Mouse (Mus musculus) kidney, postnatal 0 days (tissue): Measurements from ENCODE around the gene G3bp2. TPM values are rescaled to one million over a fixed set of nuclear protein-coding genes. Genes with fewer than 3 reads are reported as not detected.

Source experiments
- ATAC-seq: fragments of 200-750 bp; cut with Nextera tagmentation; replicated peaks from 2 replicates; pipeline ENCODE4 v1.8.0; 2017; ENCODE audit warnings: low read depth, moderate number of reproducible peaks, moderate TSS enrichment, moderate library complexity; ENCODE audit not compliant: low FRiP score
- DNase-seq: peaks from one replicate; pipeline ENCODE4 v3.0.0-alpha.2; 2016; ENCODE audit warnings: low spot score
- H3K27ac ChIP-seq: fragments of 300-500 bp; sonication (generic); 2 replicates; pipeline ENCODE4 v1.5.1; 2014; ENCODE audit warnings: mild to moderate bottlenecking
- H3K27me3 ChIP-seq: fragments of 300-500 bp; sonication (generic); 2 replicates; pipeline ENCODE4 v1.6.1; 2014; ENCODE audit warnings: low read length, mixed read lengths; ENCODE audit not compliant: insufficient read depth
- H3K36me3 ChIP-seq: fragments of 300-500 bp; sonication (generic); 2 replicates; pipeline ENCODE4 v1.6.1; 2014; ENCODE audit warnings: low read length, mixed read lengths; ENCODE audit not compliant: insufficient read depth
- H3K4me1 ChIP-seq: fragments of 300-500 bp; sonication (generic); replicated peaks from 2 replicates; pipeline ENCODE4 v1.6.1; 2014; ENCODE audit warnings: antibody characterized with exemption, low read length, mixed read lengths; ENCODE audit not compliant: insufficient read depth
- H3K4me2 ChIP-seq: fragments of 300-500 bp; sonication (generic); 2 replicates; pipeline ENCODE4 v1.6.1; 2014; ENCODE audit warnings: mild to moderate bottlenecking, low read length, moderate library complexity, mixed read lengths
- H3K4me3 ChIP-seq: fragments of 300-500 bp; sonication (generic); replicated peaks from 2 replicates; pipeline ENCODE4 v1.5.1; 2014; ENCODE audit warnings: low read depth, low read length
- H3K9ac ChIP-seq: fragments of 300-500 bp; sonication (generic); 2 replicates; pipeline ENCODE4 v1.6.1; 2014; ENCODE audit warnings: low read depth, low read length
- H3K9me3 ChIP-seq: fragments of 300-500 bp; sonication (generic); replicated peaks from 2 replicates; pipeline ENCODE4 v1.6.1; 2016; ENCODE audit warnings: low read length, inconsistent platforms, mixed read lengths
- CTCF ChIP-seq: IDR thresholded peaks from 2 replicates; pipeline ENCODE4 v1.5.1; 2016; ENCODE audit warnings: antibody characterized with exemption, low read depth, mild to moderate bottlenecking, moderate library complexity
- WGBS: fragments of 180-500 bp; shearing (Covaris S2); extraction: QIAGEN DNeasy Blood & Tissue Kit; methylation state at CpG from one replicate; pipeline ENCODE4 v1.1.7; 2014; 5-methylcytosine and 5-hydroxymethylcytosine counted together
- polyA plus RNA-seq: library from polyadenylated mRNA; unstranded; fragments of >200 nt; fragmentation: Nextera tagmentation; extraction: Ambion mirVana; gene quantifications from 2 replicates; pipeline ENCODE4 v1.2.1, GENCODE M21; 2015

Gene G3bp2
- polyA plus RNA-seq, 1 experiment from 2014 or later = 134 TPM

DNA sequence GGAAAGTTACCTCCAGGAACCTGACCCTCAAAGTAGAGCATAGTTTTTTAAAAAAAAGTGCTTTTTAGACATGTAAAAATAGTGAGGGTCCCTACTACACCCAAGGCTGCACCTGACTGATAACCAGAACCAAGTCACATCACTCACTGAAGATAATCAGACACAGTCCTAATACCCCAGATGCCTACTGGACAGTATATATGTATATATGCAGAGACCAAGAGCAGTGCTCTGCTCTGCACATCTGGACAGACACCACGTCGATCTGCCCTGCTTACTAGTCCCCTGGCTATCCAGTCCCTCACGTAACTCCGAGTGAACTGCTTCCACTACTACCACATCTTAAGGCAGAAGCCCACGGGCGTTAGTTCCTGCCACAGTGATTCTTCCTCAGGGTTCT, 30.7 kb upstream of the G3bp2 start:
- Histone ChIP-seq H3K36me3 (no peaks in the 10 kb centered on the region), H3K9me3 (no peaks in the 10 kb centered on the region), H3K27me3 (no peaks in the 10 kb centered on the region), H3K9ac (no peak overlapping the region), H3K4me1 (0 out of 2 replicates have a peak, but pooled peaks cover 9% of the 10 kb centered on the region), H3K4me3 (no peak overlapping the region), H3K27ac (no peak overlapping the region), H3K4me2 (no peak overlapping the region)
- ATAC-seq = no peak
- WGBS = 91% methylated on average over 6 of the region's 6 CpGs
- TF ChIP-seq CTCF = no peak
- no peak for DNase-seq

DNA sequence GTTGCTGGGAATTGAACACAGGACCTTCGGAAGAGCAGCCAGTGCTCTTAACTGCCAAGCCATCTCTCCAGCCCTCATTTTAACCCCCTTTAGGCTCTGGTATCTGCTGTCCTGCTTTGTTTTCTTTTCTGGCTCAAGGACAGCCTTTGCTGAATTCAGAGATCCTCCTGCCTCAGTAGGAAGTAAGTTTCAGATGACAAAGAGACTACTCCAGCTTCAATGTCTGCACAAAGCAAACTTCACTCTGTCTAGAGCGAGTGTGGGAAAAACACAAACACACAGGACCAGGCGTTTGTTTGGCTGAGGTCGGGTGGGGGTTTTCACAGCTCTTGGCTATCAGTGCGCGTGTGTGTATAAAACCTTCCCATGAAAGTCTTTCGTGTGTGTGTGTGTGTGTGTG, 30.0 kb upstream of the G3bp2 start:
- WGBS = 88% methylated on average over 7 of the region's 7 CpGs
- ATAC-seq (no peak), DNase-seq (no peak)
- H3K9ac ChIP-seq = no peak overlapping the region
- no peaks in the 10 kb centered on the region for H3K36me3 ChIP-seq
- H3K27me3 ChIP-seq = no peaks in the 10 kb centered on the region
- no peak overlapping the region for H3K27ac ChIP-seq
- H3K9me3 ChIP-seq = no peaks in the 10 kb centered on the region
- 0 out of 2 replicates have a peak, but pooled peaks cover 9% of the 10 kb centered on the region for H3K4me1 ChIP-seq
- H3K4me3 ChIP-seq = no peak overlapping the region
- H3K4me2 ChIP-seq = no peak overlapping the region
- no peak for TF ChIP-seq CTCF

DNA sequence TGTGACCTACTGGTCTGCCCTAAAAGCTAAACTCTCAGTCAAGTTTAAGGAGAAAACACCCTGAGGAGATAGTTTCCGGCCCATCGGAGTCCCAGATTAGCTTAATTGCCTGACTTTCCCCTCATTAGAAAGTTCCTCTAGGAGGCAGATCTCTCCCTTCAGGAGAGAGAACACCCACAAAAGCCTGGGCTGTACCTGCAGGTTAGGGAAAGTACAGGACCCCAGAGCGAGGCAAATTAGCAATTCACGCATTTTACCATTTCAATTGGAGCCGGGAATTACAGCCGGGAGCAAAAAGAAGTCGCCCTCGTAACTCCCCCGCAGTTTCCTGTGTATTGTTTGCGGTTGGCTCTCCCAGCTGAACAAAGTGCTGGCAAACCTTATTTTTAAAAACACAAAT, 29.1 kb upstream of the G3bp2 start:
- no peaks in the 10 kb centered on the region for H3K27me3 ChIP-seq
- no peaks in the 10 kb centered on the region for H3K36me3 ChIP-seq
- 0 out of 2 replicates have a peak, but pooled peaks cover 9% of the 10 kb centered on the region for H3K4me1 ChIP-seq
- peak overlapping the region; percentile 23 for H3K9ac ChIP-seq
- peak overlapping the region; percentile 51 for H3K4me2 ChIP-seq
- no peaks in the 10 kb centered on the region for H3K9me3 ChIP-seq
- peak overlapping the region; percentile 23 for H3K4me3 ChIP-seq
- under 1% methylated on average over 10 of the region's 10 CpGs for WGBS
- ATAC-seq (no peak), DNase-seq (peak; percentile 66)
- TF ChIP-seq CTCF = peak; percentile 13; the same call in 1 of the 2 replicates
- H3K27ac ChIP-seq = no peak overlapping the region

GRCm38 (mm10) chr5:92112175-92112574, 28.7 kb upstream of the G3bp2 start:
- H3K4me1 ChIP-seq = 0 out of 2 replicates have a peak, but pooled peaks cover 9% of the 10 kb centered on the region
- TF ChIP-seq CTCF = no peak
- H3K27ac ChIP-seq = no peak overlapping the region
- 7% methylated on average over 6 of the region's 6 CpGs for WGBS
- DNase-seq = no peak
- H3K4me3 ChIP-seq = peak overlapping the region; percentile 23
- no peaks in the 10 kb centered on the region for H3K36me3 ChIP-seq
- peak overlapping the region; percentile 23 for H3K9ac ChIP-seq
- ATAC-seq = no peak
- peak overlapping the region; percentile 51 for H3K4me2 ChIP-seq
- no peaks in the 10 kb centered on the region for H3K27me3 ChIP-seq
- no peaks in the 10 kb centered on the region for H3K9me3 ChIP-seq

DNA sequence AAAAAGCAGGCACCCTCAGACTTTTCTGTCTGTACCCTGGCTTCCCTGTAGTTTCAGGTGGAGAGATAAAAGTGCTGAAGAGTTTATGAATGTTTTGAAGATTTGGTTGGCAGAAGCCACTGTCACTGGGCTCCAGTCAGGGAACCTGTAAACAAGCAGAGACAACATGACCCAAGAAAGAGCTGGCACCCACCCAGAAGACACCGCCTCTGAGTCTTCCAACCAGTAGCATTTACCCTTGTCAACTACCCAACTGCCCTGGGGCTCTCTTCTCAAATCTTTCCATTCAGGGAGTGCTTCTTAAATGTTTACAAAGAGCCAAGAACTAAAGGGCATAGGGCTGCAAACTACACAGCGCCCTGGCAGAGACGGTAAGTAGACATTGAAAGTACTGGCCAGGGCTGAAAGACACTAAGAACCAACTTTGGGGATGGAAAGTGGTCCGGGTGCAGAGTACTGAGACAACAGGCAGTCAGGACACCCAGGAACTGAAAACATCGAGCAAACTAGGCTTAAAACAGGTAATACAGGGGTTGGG, 27.4 kb upstream of the G3bp2 start:
- Histone ChIP-seq H3K4me1 (0 out of 2 replicates have a peak, but pooled peaks cover 9% of the 10 kb centered on the region), H3K36me3 (no peaks in the 10 kb centered on the region), H3K9ac (no peak overlapping the region), H3K9me3 (no peaks in the 10 kb centered on the region), H3K27ac (no peak overlapping the region), H3K27me3 (no peaks in the 10 kb centered on the region), H3K4me2 (no peak overlapping the region), H3K4me3 (no peak overlapping the region)
- ATAC-seq (no peak), DNase-seq (no peak)
- WGBS = 93% methylated on average over 5 of the region's 5 CpGs
- no peak for TF ChIP-seq CTCF

DNA sequence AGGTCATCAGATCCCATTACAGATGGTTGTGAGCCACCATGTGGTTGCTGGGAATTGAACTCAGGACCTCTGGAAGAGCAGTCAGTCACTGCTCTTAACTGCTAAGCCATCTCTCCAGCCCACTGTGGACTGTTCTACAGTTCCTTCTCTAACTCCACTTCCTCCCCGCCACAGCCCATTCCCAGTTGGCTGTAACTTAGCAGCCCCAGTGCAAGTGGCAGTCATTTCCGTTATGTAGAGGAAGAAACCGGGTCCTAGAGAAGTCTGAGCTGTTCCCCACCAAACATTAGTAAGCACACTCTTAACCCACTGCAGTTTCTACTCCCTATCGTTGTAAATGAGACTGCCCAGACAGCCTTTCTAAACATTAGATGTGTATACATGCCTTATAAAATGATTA, 23.8 kb upstream of the G3bp2 start:
- ATAC-seq (no peak), DNase-seq (no peak)
- Histone ChIP-seq H3K4me3 (no peak overlapping the region), H3K9me3 (no peaks in the 10 kb centered on the region), H3K36me3 (no peaks in the 10 kb centered on the region), H3K4me2 (no peak overlapping the region), H3K9ac (no peak overlapping the region), H3K4me1 (0 out of 2 replicates have a peak, but pooled peaks cover 2% of the 10 kb centered on the region), H3K27ac (no peak overlapping the region), H3K27me3 (no peaks in the 10 kb centered on the region)
- TF ChIP-seq CTCF = no peak
- 93% methylated on average over 4 of the region's 4 CpGs for WGBS
